In genomic region chr16:6366649-6367048, GRCm38 (mm10) we compare ENCODE assay signal across 16 mouse cellular contexts.
"Had no signal": no experiment of that assay in that cellular context is flagged by ENCODE, and none has a peak within 500 bp of the region (broad histone marks: within the 10 kb centered on the region; RNA-seq: fewer than 3 reads in every experiment).

No protein-coding gene starts in this region.

- H3K27me3 ChIP-seq: neural tube, embryonic 13.5 days; neural tube, embryonic 15.5 days; stomach, embryonic 15.5 days had no signal

- H3K36me3 ChIP-seq: neural tube, embryonic 13.5 days; neural tube, embryonic 15.5 days; stomach, embryonic 15.5 days had no signal

- H3K4me1 ChIP-seq: neural tube, embryonic 13.5 days; stomach, embryonic 15.5 days had no signal

- H3K4me3 ChIP-seq: neural tube, embryonic 13.5 days; neural tube, embryonic 15.5 days; stomach, embryonic 15.5 days had no signal

- H3K9me3 ChIP-seq: neural tube, embryonic 13.5 days; neural tube, embryonic 15.5 days; stomach, embryonic 15.5 days had no signal

- H3K4me2 ChIP-seq: neural tube, embryonic 13.5 days; neural tube, embryonic 15.5 days; stomach, embryonic 15.5 days had no signal

- H3K27ac ChIP-seq: neural tube, embryonic 13.5 days; neural tube, embryonic 15.5 days; stomach, embryonic 15.5 days; stomach, postnatal 0 days had no signal

- DNase-seq: retina, postnatal 1 day; right cerebral cortex, adult 18-20 months; right cerebral cortex, postnatal 14 days; right cerebral cortex, postnatal 25 days; right cerebral cortex, postnatal 4 days; spleen, adult 18-20 months; thymus, adult 18-20 months; thymus, adult 2 months; thymus, postnatal 14 days; thymus, postnatal 25 days; thymus, postnatal 36 days; thymus, postnatal 4 days had no signal

- H3K9ac ChIP-seq: neural tube, embryonic 13.5 days; neural tube, embryonic 15.5 days; stomach, embryonic 15.5 days had no signal
